Mouse (Mus musculus): ENCODE results near the gene Eva1c.

GRCm38 (mm10) chr16:90921471-90922159, 95.1 kb downstream of the Eva1c start:
- TF ChIP-seq HCFC1 (IDR thresholded peaks at IDR 0.05; ENCODE audit: borderline replicate concordance, insufficient read depth, low read length) (no peak), ZC3H11A (IDR thresholded peaks at IDR 0.05; ENCODE audit: borderline replicate concordance, low read depth, low read length) (no peak), CHD2 (IDR thresholded peaks at IDR 0.05; ENCODE audit: low read depth, low read length) (no peak), MAFK (IDR thresholded peaks at IDR 0.05; ENCODE audit: insufficient read depth, low read depth, low read length) (no peak)

Measured in ES-E14 (cell line).